Mouse (Mus musculus): ENCODE data around the gene Pbrm1. TPM values are rescaled to one million over a fixed set of nuclear protein-coding genes. Genes with fewer than 3 reads are reported as not detected.

Gene Pbrm1
- total and polyA plus RNA-seq, 2 experiments from 2014 or later = 83.8 to 90.9 TPM

DNA sequence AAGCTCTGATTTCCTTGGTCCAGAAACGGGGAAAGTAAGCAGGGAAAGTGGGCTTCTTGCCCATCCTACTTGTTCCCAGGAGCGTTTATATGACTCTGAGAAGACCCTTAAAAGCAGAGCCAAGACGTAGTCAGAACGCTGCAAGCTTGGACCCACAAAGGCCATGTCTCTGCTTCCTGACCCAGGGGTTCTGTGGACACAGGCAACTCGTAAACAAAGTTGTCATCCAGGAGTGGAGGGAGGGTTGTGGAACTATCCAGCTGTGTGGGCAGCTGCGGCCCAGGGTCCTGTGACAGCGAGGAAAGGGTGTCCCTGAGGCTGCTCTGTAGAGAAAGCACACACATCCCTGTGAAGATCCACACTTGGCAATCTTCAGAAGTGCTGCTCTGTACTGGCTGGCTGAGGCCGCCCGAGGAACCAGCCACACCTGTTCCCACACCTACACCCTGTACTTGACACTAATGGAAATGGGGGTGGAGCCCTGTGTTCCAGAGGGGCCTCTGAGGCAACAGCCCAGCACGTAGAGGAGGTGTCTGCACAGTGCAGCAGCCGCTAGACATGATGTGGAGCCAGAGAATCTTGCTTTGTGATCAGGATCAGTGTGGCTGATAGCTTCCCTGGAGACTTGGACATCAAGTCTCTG lies 114.2 kb downstream of the Pbrm1 start:
- 61% methylated on average over 11 of the region's 11 CpGs for WGBS

DNA sequence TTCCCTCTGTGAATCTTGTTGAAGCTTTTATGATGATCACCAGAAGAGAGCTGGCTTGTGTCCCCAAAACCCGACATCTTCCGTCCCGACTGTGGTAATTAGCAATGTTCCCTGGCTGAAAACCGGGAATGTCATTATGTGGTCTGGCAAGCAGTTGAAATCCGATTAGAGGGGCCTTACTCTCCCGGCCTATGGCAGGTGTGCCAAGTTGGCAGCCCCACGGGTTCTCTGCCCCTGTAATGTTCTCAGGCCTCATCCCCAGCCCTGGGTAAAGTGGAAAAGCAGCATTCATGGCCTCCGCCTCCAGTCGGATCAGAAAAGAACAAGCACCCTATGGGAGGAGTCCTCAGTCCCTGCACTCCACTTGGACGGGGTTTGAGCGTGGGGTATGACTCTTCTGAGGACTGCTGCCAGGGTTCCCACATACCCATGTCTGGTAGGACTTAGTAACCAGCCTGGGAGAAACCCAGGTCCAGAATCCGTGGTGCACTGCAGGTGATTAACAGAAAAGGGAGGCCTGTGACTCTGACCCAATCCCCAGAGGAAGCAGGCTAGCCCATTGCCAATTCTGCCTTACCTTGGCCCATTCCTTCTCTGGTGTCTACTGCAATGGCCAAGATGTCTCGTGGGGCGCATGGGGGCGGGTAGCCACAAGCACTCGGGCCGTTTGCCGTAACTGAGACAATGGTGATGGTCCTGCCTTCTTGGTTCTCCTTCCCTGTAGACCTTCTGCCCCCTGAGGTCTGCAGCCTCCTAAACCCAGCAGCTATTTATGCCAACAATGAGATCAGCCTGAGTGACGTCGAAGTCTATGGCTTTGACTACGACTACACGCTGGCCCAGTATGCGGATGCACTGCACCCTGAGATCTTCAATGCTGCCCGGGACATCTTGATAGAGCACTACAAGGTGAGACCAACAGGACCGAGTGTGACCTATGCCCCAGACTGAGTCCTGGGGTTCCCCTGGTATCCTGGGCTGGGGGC lies 115.4 kb downstream of the Pbrm1 start:
- Histone ChIP-seq H3K4me1 (ENCODE audit: insufficient read depth) (peaks cover 19% of the 10 kb centered on the region), H3K9me3 (ENCODE audit: low read length) (no peaks in the 10 kb centered on the region), H3K36me3 (ENCODE audit: insufficient read depth) (peaks cover 9% of the 10 kb centered on the region; the same call in 1 of the 2 replicates), H3K4me2 (ENCODE audit: low read depth) (no peak overlapping the region), H3K27ac (ENCODE audit: low read depth, low read length) (no peak overlapping the region), H3K4me3 (ENCODE audit: low read depth, low read length) (no peak overlapping the region), H3K27me3 (ENCODE audit: insufficient read depth, low read length) (no peaks in the 10 kb centered on the region), H3K9ac (0 out of 2 replicates have a peak overlapping the region, but pooled peaks have one; percentile 3)
- 56% methylated on average over 25 of the region's 25 CpGs for WGBS
- ATAC-seq (peak; percentile 14), DNase-seq (peak; percentile 70)
- no peak for TF ChIP-seq CTCF (IDR thresholded peaks at IDR 0.05; ENCODE audit: low read depth)

More for the DNA sequence above, 114.2 kb downstream of the Pbrm1 start:
- no peak overlapping the region for H3K4me2 ChIP-seq (ENCODE audit: low read depth)
- 0 out of 2 replicates have a peak overlapping the region, but pooled peaks have one; percentile 15 for H3K27ac ChIP-seq (ENCODE audit: low read depth, low read length)
- TF ChIP-seq CTCF (IDR thresholded peaks at IDR 0.05; ENCODE audit: low read depth) = no peak
- no peak overlapping the region for H3K4me3 ChIP-seq (ENCODE audit: low read depth, low read length)
- no peak for DNase-seq
- H3K27me3 ChIP-seq (ENCODE audit: insufficient read depth, low read length) = no peaks in the 10 kb centered on the region
- ATAC-seq = no peak
- H3K4me1 ChIP-seq (ENCODE audit: insufficient read depth) = peaks cover 19% of the 10 kb centered on the region
- H3K9ac ChIP-seq = no peak overlapping the region
- no peaks in the 10 kb centered on the region for H3K9me3 ChIP-seq (ENCODE audit: low read length)
- 0 out of 2 replicates have a peak, but pooled peaks cover 5% of the 10 kb centered on the region for H3K36me3 ChIP-seq (ENCODE audit: insufficient read depth)

DNA sequence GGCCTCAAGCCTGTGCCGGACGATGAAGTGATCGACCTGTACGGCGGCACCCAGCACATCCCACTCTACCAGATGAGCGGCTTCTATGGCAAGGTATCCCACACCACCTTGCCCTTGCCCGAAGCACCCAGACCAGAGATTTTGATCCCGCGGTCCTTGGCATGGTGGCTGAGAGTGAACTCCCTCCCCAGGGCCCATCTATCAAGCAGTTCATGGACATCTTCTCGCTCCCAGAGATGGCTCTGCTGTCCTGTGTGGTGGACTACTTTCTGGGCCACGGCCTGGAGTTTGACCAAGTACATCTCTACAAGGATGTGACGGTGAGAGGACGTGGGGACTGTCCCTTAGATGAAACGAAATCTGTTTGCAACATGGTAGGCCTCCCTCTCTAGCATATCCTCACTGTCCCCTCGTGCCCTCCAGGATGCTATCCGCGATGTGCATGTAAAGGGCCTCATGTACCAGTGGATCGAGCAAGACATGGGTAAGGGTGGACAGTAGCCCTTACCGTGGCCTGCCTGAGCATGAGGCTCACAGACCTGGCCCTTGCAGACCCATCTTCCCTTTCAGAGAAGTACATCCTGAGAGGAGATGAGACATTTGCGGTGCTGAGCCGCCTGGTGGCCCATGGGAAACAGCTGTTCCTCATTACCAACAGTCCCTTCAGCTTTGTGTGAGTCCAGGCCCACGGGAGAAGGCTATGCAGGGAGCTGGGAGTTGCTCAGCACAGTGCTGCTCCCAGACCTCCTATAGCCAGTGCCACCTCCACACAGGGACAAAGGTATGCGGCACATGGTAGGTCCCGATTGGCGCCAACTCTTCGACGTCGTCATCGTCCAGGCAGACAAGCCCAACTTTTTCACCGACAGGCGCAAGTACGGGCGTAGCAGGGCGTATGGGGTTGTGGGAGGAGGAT lies 116.8 kb downstream of the Pbrm1 start:
- Histone ChIP-seq H3K36me3 (ENCODE audit: insufficient read depth) (peaks cover 9% of the 10 kb centered on the region; the same call in 1 of the 2 replicates), H3K4me2 (ENCODE audit: low read depth) (no peak overlapping the region), H3K27me3 (ENCODE audit: insufficient read depth, low read length) (no peaks in the 10 kb centered on the region), H3K27ac (ENCODE audit: low read depth, low read length) (no peak overlapping the region), H3K9ac (no peak overlapping the region), H3K4me3 (ENCODE audit: low read depth, low read length) (no peak overlapping the region), H3K4me1 (ENCODE audit: insufficient read depth) (peaks cover 16% of the 10 kb centered on the region; the same call in 1 of the 2 replicates), H3K9me3 (ENCODE audit: low read length) (no peaks in the 10 kb centered on the region)
- DNase-seq (no peak), ATAC-seq (no peak)
- no peak for TF ChIP-seq CTCF (IDR thresholded peaks at IDR 0.05; ENCODE audit: low read depth)
- WGBS = 94% methylated on average over 34 of the region's 34 CpGs

DNA sequence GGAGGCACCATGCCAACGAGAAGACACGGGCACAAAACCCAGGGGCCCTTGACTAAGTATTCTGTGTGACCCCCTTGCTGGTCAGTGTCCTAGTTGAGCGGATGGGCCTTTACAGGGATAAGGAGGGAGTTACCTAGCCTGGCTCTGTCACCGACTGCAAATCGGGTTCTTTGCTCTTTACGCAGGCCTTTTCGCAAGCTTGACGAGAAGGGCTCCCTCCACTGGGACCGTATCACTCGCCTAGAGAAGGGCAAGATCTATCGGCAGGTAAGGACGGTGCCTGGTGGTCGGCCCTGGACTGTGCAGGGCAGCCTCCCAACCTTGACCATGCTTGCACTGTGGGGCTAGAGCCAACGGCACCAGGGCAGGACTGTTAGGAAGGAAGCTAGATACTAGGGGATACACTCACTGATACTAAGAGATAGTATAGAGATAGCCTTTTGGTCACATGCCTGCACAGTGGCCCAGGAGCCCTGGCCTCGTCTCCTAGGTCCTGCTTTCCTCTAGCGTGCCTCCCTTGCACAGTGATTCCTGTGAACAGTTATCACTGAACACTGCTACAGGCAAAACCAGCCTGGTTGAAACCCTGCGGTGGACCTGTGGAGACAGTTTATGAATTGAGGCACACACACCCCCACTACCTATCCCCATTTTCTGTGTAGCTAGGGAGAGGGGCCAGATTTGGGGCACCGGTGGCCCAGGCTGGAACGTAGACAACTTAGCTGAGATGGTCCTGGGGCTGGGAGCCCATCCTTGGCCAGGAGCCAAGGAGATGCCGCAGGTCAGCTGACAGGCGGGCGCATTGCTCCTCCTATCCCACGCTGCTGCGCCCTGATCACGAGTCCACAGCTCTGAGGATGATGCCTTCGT lies 117.7 kb downstream of the Pbrm1 start:
- ATAC-seq = no peak
- no peak for DNase-seq
- no peak overlapping the region for H3K27ac ChIP-seq (ENCODE audit: low read depth, low read length)
- no peak overlapping the region for H3K9ac ChIP-seq
- no peak for TF ChIP-seq CTCF (IDR thresholded peaks at IDR 0.05; ENCODE audit: low read depth)
- H3K9me3 ChIP-seq (ENCODE audit: low read length) = no peaks in the 10 kb centered on the region
- no peaks in the 10 kb centered on the region for H3K27me3 ChIP-seq (ENCODE audit: insufficient read depth, low read length)
- H3K4me2 ChIP-seq (ENCODE audit: low read depth) = no peak overlapping the region
- peaks cover 9% of the 10 kb centered on the region; the same call in 1 of the 2 replicates for H3K36me3 ChIP-seq (ENCODE audit: insufficient read depth)
- H3K4me1 ChIP-seq (ENCODE audit: insufficient read depth) = peaks cover 16% of the 10 kb centered on the region; the same call in 1 of the 2 replicates
- H3K4me3 ChIP-seq (ENCODE audit: low read depth, low read length) = no peak overlapping the region
- 90% methylated on average over 26 of the region's 26 CpGs for WGBS

DNA sequence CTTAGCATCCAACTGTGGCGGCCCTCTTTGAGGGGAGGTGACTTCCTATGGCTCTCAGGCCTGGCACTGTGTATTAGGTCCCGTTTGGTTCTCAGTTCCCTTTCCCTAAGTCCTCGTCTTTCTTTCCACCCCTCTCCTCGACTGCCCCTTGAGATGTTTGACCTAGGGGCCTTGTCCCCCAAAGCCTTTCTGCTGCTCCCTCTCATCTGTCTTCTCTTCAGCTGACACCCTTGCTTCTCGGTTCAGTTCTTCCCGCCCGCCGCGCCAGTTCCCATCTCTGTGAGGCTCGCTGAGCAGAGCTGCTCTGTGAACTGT lies 118.3 kb downstream of the Pbrm1 start:
- no peak for ATAC-seq
- H3K4me2 ChIP-seq (ENCODE audit: low read depth) = no peak overlapping the region
- H3K27me3 ChIP-seq (ENCODE audit: insufficient read depth, low read length) = no peaks in the 10 kb centered on the region
- TF ChIP-seq CTCF (IDR thresholded peaks at IDR 0.05; ENCODE audit: low read depth) = no peak
- no peak overlapping the region for H3K27ac ChIP-seq (ENCODE audit: low read depth, low read length)
- no peak overlapping the region for H3K9ac ChIP-seq
- H3K4me3 ChIP-seq (ENCODE audit: low read depth, low read length) = no peak overlapping the region
- peaks cover 16% of the 10 kb centered on the region; the same call in 1 of the 2 replicates for H3K4me1 ChIP-seq (ENCODE audit: insufficient read depth)
- peaks cover 12% of the 10 kb centered on the region for H3K36me3 ChIP-seq (ENCODE audit: insufficient read depth)
- H3K9me3 ChIP-seq (ENCODE audit: low read length) = no peaks in the 10 kb centered on the region
- no peak for DNase-seq
- 86% methylated on average over 10 of the region's 10 CpGs for WGBS

All from forebrain, postnatal 0 days (tissue).